ENCODE assay signal across 8 mouse cellular contexts in the genomic region with DNA sequence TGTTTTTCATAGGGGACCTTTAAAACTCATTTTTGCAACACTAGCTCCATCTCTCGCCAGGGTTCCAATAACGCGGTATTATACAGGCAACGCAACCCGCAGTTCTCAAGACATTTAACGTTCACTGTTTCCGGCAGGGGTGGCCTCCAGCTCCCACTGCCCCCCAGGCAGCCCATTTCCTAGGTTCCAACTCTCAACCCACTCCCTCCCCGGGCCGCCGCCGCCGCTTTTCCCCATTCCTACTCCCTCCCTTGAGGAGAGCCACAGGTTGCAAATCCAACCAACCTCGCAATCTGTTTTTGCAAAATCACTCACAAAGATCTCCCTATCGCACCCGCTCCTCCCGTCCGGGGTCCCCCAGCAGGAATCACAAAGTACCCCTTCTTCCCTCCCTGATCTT. TPM values are rescaled to one million over a fixed set of nuclear protein-coding genes. Genes with fewer than 3 reads are reported as not detected.
DNase-seq lines count a peak whose midpoint lies in the region; ATAC-seq and TF ChIP-seq lines count a peak whose summit lies in the region.

No protein-coding gene starts in this region.

- WGBS in forebrain, embryonic 12.5 days, result under 1% methylated on average over 17 of the region's 17 CpGs
- under 1% methylated on average over 17 of the region's 17 CpGs for WGBS in hindbrain, postnatal 0 days
- WGBS in lung, postnatal 0 days, result 2% methylated on average over 17 of the region's 17 CpGs

- no peak for ATAC-seq in forebrain, embryonic 12.5 days (ENCODE audit: low FRiP score)
- ATAC-seq in hindbrain, postnatal 0 days, result no peak
- ATAC-seq in lung, postnatal 0 days, result no peak

- H3K36me3 ChIP-seq in forebrain, embryonic 12.5 days (replicated peaks), result no peaks in the 10 kb centered on the region
- H3K36me3 ChIP-seq in hindbrain, postnatal 0 days (ENCODE audit: insufficient read depth, low read length), result no peaks in the 10 kb centered on the region
- H3K36me3 ChIP-seq in lung, postnatal 0 days (ENCODE audit: insufficient read depth, low read length), result no peaks in the 10 kb centered on the region

- H3K9ac ChIP-seq in forebrain, embryonic 12.5 days, result peak overlapping the region; percentile 87
- H3K9ac ChIP-seq in hindbrain, postnatal 0 days (replicated peaks; ENCODE audit: low read length), result peak overlapping the region; percentile 87
- peak overlapping the region; percentile 100 for H3K9ac ChIP-seq in lung, postnatal 0 days (replicated peaks; ENCODE audit: low read depth)

- no peak for TF ChIP-seq EP300 in lung, postnatal 0 days (IDR thresholded peaks at IDR 0.05)

- H3K9me3 ChIP-seq in forebrain, embryonic 12.5 days, result no peaks in the 10 kb centered on the region
- H3K9me3 ChIP-seq in hindbrain, postnatal 0 days (ENCODE audit: low read length), result no peaks in the 10 kb centered on the region
- H3K9me3 ChIP-seq in lung, postnatal 0 days (ENCODE audit: low read length), result no peaks in the 10 kb centered on the region

- H3K27ac ChIP-seq in forebrain, embryonic 12.5 days, result no peak overlapping the region
- H3K27ac ChIP-seq in hindbrain, postnatal 0 days, result peak overlapping the region; percentile 99
- peak overlapping the region; percentile 100 for H3K27ac ChIP-seq in lung, postnatal 0 days (ENCODE audit: low read length)

- H3K27me3 ChIP-seq in forebrain, embryonic 12.5 days, result peaks cover 44% of the 10 kb centered on the region
- H3K27me3 ChIP-seq in hindbrain, postnatal 0 days (ENCODE audit: insufficient read depth, low read length), result no peaks in the 10 kb centered on the region
- H3K27me3 ChIP-seq in lung, postnatal 0 days (replicated peaks; ENCODE audit: insufficient read depth, low read length), result no peaks in the 10 kb centered on the region

- peak overlapping the region; percentile 95 for H3K4me2 ChIP-seq in forebrain, embryonic 12.5 days
- H3K4me2 ChIP-seq in hindbrain, postnatal 0 days (ENCODE audit: low read depth, low read length), result peak overlapping the region; percentile 77
- H3K4me2 ChIP-seq in lung, postnatal 0 days (replicated peaks; ENCODE audit: low read depth, low read length), result peak overlapping the region; percentile 94

- H3K4me1 ChIP-seq in forebrain, embryonic 12.5 days, result peaks cover 58% of the 10 kb centered on the region
- H3K4me1 ChIP-seq in hindbrain, postnatal 0 days (ENCODE audit: insufficient read depth, low read length), result 0 out of 2 replicates have a peak, but pooled peaks cover 4% of the 10 kb centered on the region
- H3K4me1 ChIP-seq in lung, postnatal 0 days (ENCODE audit: insufficient read depth, low read depth, low read length), result peaks cover 23% of the 10 kb centered on the region; the same call in 1 of the 2 replicates

- no peak for TF ChIP-seq CTCF in hindbrain, postnatal 0 days (IDR thresholded peaks at IDR 0.05; ENCODE audit: low read depth)
- no peak for TF ChIP-seq CTCF in lung, postnatal 0 days (IDR thresholded peaks at IDR 0.05)

- DNase-seq in kidney, adult 11 months, result peak; percentile 28
- no peak for DNase-seq in kidney, adult 8-10 months
- peak; percentile 72 for DNase-seq in adipocyte (ENCODE audit: low spot score)
- no peak for DNase-seq in hindbrain, postnatal 0 days (ENCODE audit: low spot score)
- DNase-seq in lung, postnatal 0 days (ENCODE audit: low spot score), result no peak
- peak; percentile 57 for DNase-seq in testis, postnatal 10 days (ENCODE audit: low spot score)
- no peak for DNase-seq in frontal cortex, postnatal 25 days (ENCODE audit: low spot score in 2 of 2)

- H3K4me3 ChIP-seq in forebrain, embryonic 12.5 days (replicated peaks), result peak overlapping the region; percentile 73
- H3K4me3 ChIP-seq in hindbrain, postnatal 0 days (ENCODE audit: low read length), result peak overlapping the region; percentile 77
- peak overlapping the region; percentile 88 for H3K4me3 ChIP-seq in lung, postnatal 0 days (ENCODE audit: low read depth, low read length)

RNA-seq across cellular contexts. Expression of a gene that starts 1.4 kb away (rescaled TPM):
- polyA plus RNA-seq in forebrain, embryonic 12.5 days (2016; fragmentation: Nextera tagmentation; extraction: Ambion mirVana), result not detected in 2 replicates
- not detected in 2 replicates for total RNA-seq in hindbrain, postnatal 0 days (2014; rRNA removed)
- not detected in 2 replicates for polyA plus RNA-seq in hindbrain, postnatal 0 days (2015; fragmentation: Nextera tagmentation; extraction: Ambion mirVana)
- polyA plus RNA-seq in lung, postnatal 0 days (2015; fragmentation: Nextera tagmentation; extraction: Ambion mirVana), result not detected in 2 replicates

RNA-seq across cellular contexts. Expression of a gene that starts 1.8 kb away (rescaled TPM):
- polyA plus RNA-seq in forebrain, embryonic 12.5 days (2016; fragmentation: Nextera tagmentation; extraction: Ambion mirVana), result 0.40 and 0.42 TPM in 2 replicates
- total RNA-seq in hindbrain, postnatal 0 days (2014; rRNA removed), result 1.8 and 4.6 TPM in 2 replicates
- polyA plus RNA-seq in hindbrain, postnatal 0 days (2015; fragmentation: Nextera tagmentation; extraction: Ambion mirVana), result 0.34 and 0.44 TPM in 2 replicates
- polyA plus RNA-seq in lung, postnatal 0 days (2015; fragmentation: Nextera tagmentation; extraction: Ambion mirVana), result 2.3 TPM in 2 replicates

RNA-seq across cellular contexts. Expression of a gene that starts 54.7 kb away (rescaled TPM):
- 0.29 and 0.83 TPM in 2 replicates for polyA plus RNA-seq in forebrain, embryonic 12.5 days (2016; fragmentation: Nextera tagmentation; extraction: Ambion mirVana)
- not detected in 2 replicates for total RNA-seq in hindbrain, postnatal 0 days (2014; rRNA removed)
- 0.24 and 0.25 TPM in 2 replicates for polyA plus RNA-seq in hindbrain, postnatal 0 days (2015; fragmentation: Nextera tagmentation; extraction: Ambion mirVana)
- polyA plus RNA-seq in lung, postnatal 0 days (2015; fragmentation: Nextera tagmentation; extraction: Ambion mirVana), result not detected in 2 replicates

Comparison
In these comparisons a context has a peak if more than half of its experiments do, and no peak if none do; other contexts are left out.
1. DNase-seq: peak in kidney, adult 11 months (single experiment), adipocyte (single experiment) and testis, postnatal 10 days (single experiment); none in kidney, adult 8-10 months (0 of 2), hindbrain, postnatal 0 days (single experiment), lung, postnatal 0 days (single experiment) and frontal cortex, postnatal 25 days (0 of 2).
2. Peak in every context shown above with its lines, with median percentiles within 50 percentile points of each other: H3K4me2 ChIP-seq, H3K4me3 ChIP-seq and H3K9ac ChIP-seq.